Mouse (Mus musculus) embryonic stem cell, embryonic (primary cell): ENCODE data around the gene Rasa4.

Experiments used
- CTCF ChIA-PET, 4 experiments: fragments of 300-600 bp in 2 of 4; fragments of 350-600 bp in 2 of 4; sonication (Branson Sonifier 250); formaldehyde crosslinking; loops; one replicate each; lab custom pipeline; 2022; ENCODE audit warnings: inconsistent platforms in 2 of 4; lab: Charles Lee
- POLR2A ChIA-PET, 4 experiments: fragments of 300-600 bp in 2 of 4; fragments of 350-600 bp in 2 of 4; sonication (Branson Sonifier 250); formaldehyde crosslinking; loops; one replicate each; lab custom pipeline; 2022; ENCODE audit warnings: antibody characterized with exemption in 4 of 4, inconsistent platforms in 1 of 4; lab: Charles Lee

Rasa4 gene

DNA sequence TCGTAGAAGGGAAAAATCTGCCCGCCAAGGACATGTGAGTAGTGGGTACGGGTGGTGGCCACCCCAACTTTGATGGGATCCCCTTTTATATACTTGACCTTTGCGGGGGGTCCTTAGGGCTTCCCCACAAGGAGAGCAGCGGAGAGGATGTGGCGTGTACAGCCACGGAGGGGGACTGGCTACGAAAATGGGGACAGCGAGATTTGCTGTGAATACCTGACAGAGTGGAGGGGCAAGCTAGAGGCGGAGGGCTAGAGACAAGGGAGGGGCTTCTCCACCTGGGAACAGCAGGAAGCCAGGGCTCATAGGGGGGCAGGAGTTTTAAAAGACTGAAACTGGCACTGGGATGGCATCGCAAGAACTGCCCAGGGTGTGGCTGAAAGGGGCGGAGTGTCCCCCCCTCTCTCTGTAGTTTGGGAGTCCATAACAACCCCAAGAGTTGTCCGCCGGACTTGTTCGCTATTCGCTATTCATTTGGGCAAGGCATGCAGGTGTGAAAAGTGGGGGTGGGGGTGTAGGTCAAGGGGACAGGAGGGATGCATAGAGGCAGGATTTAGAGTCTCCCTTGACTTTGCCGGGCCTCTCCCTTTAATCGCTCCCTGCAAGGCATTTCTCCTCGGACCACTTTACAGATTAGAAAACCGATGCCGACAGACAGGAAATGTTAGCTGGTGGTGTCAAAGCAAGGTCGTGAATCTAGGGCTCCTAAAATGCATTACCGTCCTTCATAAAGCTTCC, 597 bp downstream of the Rasa4 start:
- POLR2A ChIA-PET = interaction anchor here in 3 of 4 experiments (0.5 to 2.8 kb wide), 27 partner anchors 10 to 1979 kb away, joined by 3 to 15 read pairs (median 3); partner anchors contain the start of genes Dtx2 (in 1 of the 3), Hspb1 (in 1 of the 3), Polr2j (in 1 of the 3) and Prkrip1 (in 1 of the 3)
- CTCF ChIA-PET = interaction anchor here in 3 of 4 experiments (0.6 to 1.8 kb wide), 21 partner anchors 8 to 675 kb away, joined by 3 to 11 read pairs (median 4); partner anchors contain the start of genes Dtx2 (in 1 of the 3) and Zp3 (in 1 of the 3)

DNA sequence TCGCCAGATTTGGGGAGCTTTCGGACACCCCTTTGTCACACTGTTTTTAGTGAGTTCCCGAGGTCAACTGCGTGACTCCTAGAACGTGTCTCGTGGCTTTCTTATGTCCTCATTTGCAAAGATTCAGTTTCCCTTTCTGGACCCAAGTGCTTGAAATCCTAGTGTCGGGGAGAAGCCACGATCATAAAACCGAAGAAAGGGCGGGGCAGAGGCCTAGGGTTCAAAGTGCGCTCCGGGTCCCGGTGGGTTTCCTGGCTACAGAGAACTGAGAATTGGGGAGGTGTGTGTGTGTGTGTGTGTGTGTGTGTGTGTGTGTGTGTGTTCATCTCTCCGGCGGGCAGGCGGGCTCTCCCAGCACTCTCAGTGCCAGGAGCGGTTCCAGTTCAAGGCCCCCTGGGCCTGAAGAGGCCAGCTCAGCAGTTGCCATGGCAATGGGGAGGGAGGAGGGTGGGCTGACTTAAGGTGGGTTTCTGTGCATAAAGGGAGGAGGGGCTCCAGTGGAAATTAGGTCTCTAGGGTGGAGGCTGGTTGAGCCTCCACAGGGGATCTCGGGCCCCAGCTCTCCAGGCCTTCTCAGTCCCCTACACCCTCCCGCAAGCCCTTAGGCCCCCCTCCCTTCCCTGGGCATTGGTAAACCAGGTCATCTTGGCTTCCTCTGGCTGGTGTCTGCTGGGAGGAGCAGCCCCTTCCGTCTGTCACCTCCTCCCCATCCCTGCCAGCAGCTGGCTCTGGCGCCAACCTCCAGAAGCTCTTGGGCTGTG, 1.4 kb downstream of the Rasa4 start:
- CTCF ChIA-PET = interaction anchor here (0.6 to 1.5 kb wide), 7 partner anchors 9 to 103 kb away, joined by 3 to 8 read pairs (median 3); no protein-coding TSS in a partner anchor
- POLR2A ChIA-PET = interaction anchor here in 3 of 4 experiments (0.5 to 2.8 kb wide), 10 partner anchors 9 to 1766 kb away, joined by 3 to 15 read pairs (median 4); partner anchors contain the start of genes Dtx2 (in 1 of the 3) and Prkrip1 (in 1 of the 3)

DNA sequence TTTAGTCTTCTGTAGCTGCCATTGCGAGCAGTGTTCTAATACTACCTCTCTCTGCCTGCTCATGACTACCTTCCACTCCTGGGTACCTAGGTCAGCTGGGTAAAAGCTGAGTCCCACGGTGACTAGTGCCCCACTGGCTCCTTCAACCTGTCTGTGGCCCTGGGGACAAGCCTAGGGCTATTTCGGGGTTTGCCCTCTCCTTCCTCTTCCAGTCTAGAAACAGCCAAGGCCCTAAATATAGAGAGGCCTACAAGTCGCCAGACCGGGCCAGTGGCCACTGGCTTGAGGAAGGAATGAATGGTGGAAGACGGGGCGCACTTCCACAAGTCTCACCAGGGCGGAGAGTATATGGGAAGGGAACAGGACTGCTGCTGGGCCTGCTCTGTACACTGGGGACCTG, 2.6 kb downstream of the Rasa4 start:
- ChIA-PET POLR2A (interaction anchor here in 3 of 4 experiments (0.5 to 1.9 kb wide), 5 partner anchors 10 to 150 kb away, joined by 4 to 7 read pairs (median 5); partner anchors contain the start of gene Dtx2 (in 1 of the 3)), CTCF (interaction anchor here in 2 of 4 experiments (0.5 to 0.9 kb wide), 2 partner anchors 20 kb away, joined by 3 to 6 read pairs; no protein-coding TSS in a partner anchor)

DNA sequence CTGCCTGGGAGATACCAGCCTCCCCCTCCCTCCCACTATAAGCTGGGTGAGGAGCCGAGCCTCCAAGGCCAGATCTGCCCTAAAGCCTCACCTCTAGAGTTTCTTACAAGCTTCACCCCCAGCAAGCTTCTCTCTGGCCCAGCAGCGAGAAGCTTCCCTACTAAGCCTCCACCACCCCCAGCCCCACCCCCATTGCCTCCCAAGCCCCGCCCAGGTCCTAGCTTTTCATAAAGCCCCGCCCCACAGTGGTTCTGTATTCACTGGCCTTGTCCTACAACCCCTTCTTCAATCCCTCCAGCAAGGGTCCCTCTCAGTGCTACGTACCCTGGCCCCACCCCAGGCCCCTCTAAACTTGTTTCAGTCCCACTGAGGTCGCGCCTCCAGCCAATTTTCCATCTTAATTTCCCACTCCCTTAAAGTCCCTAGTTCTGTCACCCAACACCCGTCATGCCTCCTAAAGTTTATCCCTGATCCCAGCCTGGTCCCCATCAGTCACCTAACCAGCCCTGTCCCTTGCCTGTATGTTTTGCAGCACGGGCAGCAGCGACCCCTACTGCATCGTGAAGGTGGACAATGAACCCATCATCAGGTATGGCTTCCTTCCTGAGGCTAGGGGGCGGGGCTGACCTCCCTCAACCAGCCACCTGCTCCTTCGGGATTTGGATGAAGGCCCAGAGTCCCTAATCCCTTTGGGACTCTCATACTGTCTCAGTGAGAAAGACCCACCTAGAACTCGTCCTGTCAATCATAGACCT, 5.3 kb downstream of the Rasa4 start:
- ChIA-PET CTCF (interaction anchor here (0.5 to 3.0 kb wide), 21 partner anchors 9 to 289 kb away, joined by 3 to 18 read pairs (median 4); no protein-coding TSS in a partner anchor), POLR2A (interaction anchor here in 2 of 4 experiments (0.5 to 1.5 kb wide), 8 partner anchors 11 to 831 kb away, joined by 3 to 5 read pairs (median 3); partner anchors contain the start of gene Dtx2 (in 1 of the 2))

DNA sequence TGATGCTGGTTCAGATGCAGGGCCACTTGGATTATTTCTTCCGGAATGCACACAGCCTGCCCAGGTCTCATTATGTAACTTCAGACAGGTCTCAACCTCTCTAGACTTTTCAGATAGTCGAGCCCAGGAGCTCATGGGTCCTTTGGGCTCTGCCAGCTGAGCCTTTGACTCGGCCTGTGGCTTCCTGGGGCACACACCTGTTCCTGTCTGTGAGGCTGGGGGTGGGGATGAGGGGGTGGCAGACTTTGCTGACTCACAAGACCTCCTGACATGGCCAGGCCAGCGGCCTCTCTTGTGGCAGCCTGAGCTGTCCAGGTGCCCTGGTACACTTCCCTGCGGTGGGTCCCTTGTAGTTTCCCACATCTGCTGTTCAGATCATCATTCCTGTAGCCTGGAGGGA, 8.2 kb downstream of the Rasa4 start:
- CTCF ChIA-PET = interaction anchor here in 3 of 4 experiments (0.5 to 2.1 kb wide), 7 partner anchors 8 to 622 kb away, joined by 3 to 7 read pairs (median 3); partner anchors contain the start of gene Rasa4 (in 1 of the 3)
- POLR2A ChIA-PET = interaction anchor here in 3 of 4 experiments (0.8 to 1.7 kb wide), 4 partner anchors 11 to 158 kb away, joined by 3 to 5 read pairs (median 4); partner anchors contain the start of gene Ywhag (in 1 of the 3)

DNA sequence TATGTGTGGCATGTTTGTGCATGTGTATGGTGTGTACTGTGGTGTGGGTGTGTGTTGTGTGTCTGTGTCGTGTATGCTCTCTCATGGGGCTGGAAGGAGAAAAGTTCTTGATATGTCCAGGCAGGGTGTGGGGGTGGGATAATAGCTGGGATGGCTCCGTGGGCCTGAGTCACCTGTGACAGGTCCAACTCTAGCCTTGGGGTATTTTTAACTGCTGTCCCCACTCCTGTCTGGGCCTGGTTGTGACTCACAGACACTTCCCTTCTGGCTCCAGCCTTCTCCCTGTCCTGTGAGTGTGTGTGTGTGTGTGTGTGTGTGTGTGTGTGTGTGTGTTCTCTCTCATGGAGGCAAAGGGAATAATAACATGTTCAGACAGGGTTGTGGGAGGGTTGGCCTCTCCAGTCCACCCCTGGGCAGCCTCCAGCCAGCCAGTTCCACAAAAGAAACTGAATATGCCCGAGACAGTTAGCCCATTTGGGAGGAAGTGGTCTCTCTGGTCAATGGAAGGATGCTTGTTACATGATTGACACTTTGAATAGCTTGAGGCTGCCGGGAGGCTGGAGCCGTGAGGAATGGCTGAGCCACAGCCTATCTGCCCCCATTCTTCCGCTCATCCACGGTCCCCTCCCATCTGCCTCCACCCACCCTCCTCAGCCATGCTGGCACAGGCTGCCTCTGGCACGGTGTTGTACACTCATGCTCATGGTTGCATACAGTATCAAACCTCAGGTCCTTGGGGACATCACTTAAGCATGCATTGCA, 10.7 kb downstream of the Rasa4 start:
- CTCF ChIA-PET = interaction anchor here in 2 of 4 experiments (0.7 to 2.0 kb wide), 3 partner anchors 87 to 193 kb away, joined by 3 to 5 read pairs (median 5); no protein-coding TSS in a partner anchor
- POLR2A ChIA-PET = interaction anchor here in 3 of 4 experiments (0.6 to 1.3 kb wide), 5 partner anchors 11 to 173 kb away, joined by 3 to 5 read pairs (median 3); partner anchors contain the start of gene Rasa4 (in 1 of the 3)

DNA sequence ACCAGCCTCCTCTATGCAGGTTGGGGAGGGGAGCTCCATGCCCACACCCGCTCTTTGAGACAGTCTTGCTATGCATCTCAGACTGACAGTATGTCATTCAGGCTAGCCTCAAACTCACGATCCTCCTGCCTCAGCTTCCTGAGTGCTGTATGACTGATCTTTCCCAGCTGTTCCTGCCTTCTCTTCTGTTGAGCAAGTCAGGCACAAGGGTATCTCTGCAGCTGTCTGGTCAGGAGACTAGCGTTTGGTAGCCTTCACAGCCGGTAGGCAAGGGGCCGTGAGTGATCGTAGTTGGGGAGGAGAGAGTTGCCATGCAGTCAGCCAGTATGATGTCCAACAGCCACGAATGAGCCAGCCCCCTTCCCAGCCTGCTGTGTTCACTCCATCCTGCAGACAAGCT, 11.4 kb downstream of the Rasa4 start:
- POLR2A ChIA-PET = interaction anchor here in 3 of 4 experiments (0.6 to 1.5 kb wide), 9 partner anchors 11 to 1656 kb away, joined by 3 to 5 read pairs (median 3); partner anchors contain the start of gene Rasa4 (in 1 of the 3)
- CTCF ChIA-PET = interaction anchor here in 2 of 4 experiments (0.6 to 2.0 kb wide), 5 partner anchors 9 to 194 kb away, joined by 3 to 5 read pairs (median 3); partner anchors contain the start of gene Rasa4 (in 1 of the 2)

DNA sequence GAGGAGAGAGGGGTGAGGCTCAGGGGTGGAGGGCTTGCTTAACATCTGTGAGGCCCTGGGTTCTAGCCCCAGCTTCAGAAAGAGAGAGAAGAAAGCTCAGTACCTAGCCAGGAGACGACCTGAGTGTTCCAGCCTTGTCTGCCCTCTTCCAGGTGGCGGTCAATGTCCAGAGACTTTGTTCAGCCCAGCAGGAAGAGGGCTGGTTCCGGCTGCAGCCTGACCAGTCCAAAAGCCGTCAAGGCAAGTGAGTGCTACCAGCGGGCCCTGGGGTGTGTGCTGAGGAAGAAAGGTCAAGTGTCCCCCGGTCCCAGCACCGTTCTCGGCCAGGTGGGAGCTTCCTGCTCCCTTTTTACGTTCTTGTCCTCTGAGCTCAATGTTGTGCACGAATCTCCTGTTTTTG, 14.8 kb downstream of the Rasa4 start:
- ChIA-PET POLR2A (interaction anchor here in 3 of 4 experiments (0.5 to 1.8 kb wide), 6 partner anchors 12 to 320 kb away, joined by 3 to 4 read pairs (median 4); partner anchors contain the start of genes Mdh2 (in 1 of the 3), Polr2j (in 1 of the 3) and Styxl1 (in 1 of the 3)), CTCF (interaction anchor here in 3 of 4 experiments (0.5 to 1.7 kb wide), 5 partner anchors 9 to 221 kb away, joined by 3 to 6 read pairs (median 4); partner anchors contain the start of gene Alkbh4 (in 1 of the 3))

DNA sequence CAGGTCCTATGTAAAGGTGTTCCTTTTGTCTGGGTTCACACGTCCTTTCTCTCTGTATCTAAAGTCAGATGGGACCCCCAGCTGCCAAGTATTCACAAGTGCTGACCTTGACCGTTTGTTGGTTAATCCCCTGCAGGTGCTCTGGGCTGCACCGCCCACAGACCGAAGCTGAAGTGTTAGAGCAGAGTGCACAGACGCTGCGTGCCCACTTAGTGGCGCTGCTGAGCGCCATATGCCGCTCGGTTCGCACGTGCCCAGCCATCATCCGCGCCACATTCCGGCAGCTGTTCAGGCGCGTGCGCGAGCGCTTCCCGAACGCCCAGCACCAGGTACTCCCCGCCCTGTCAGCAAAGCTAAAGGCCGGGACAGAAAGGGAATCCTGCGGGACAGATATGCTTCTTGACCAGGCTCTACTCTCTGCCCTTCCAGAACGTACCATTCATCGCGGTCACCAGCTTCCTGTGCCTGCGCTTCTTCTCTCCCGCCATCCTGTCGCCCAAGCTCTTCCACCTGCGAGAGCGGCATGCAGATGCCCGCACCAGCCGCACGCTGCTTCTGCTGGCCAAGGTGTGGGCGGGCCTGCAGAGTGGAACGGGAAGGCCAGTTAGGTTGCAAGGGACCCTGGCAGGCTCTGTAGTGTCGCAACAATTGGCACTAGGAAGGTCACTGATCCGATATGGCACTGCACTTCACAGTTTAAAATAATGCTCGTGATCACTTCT, 18.5 kb downstream of the Rasa4 start:
- CTCF ChIA-PET = interaction anchor here (0.5 to 5.5 kb wide), 54 partner anchors 10 to 1465 kb away, joined by 3 to 53 read pairs (median 4); partner anchors contain the start of genes Polr2j (in 2 of the 4), Rasa4 (in 2 of the 4), Dtx2 (in 1 of the 4) and Hspb1 (in 1 of the 4)
- POLR2A ChIA-PET = interaction anchor here (0.5 to 5.2 kb wide), 45 partner anchors 9 to 1684 kb away, joined by 3 to 39 read pairs (median 4); partner anchors contain the start of genes Polr2j (in 4 of the 4), Rasa4 (in 2 of the 4), Ywhag (in 2 of the 4) and Dtx2 (in 1 of the 4)

DNA sequence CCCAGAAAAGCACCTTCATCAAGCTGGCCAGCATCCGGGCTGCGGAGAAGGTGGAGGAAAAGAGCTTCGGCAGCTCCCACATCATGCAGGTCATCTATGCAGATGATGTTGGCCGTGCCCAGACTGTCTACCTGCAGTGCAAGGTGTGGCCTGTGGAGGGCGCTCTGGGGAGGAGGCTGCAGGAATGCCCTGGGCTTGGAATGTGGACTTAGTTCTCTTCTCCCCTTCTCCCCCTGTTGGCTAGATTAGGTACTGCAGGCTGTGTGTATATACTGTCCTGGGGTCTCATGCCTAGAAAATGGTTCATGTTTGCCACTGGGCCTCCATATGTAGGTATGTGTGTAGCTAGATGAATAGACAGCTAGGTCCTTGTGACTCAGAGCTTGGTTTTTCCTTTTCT, 20.8 kb downstream of the Rasa4 start:
- POLR2A ChIA-PET = interaction anchor here in 3 of 4 experiments (0.6 to 5.2 kb wide), 11 partner anchors 8 to 877 kb away, joined by 3 to 39 read pairs (median 5); partner anchors contain the start of genes Polr2j (in 1 of the 3) and Rasa4 (in 1 of the 3)

DNA sequence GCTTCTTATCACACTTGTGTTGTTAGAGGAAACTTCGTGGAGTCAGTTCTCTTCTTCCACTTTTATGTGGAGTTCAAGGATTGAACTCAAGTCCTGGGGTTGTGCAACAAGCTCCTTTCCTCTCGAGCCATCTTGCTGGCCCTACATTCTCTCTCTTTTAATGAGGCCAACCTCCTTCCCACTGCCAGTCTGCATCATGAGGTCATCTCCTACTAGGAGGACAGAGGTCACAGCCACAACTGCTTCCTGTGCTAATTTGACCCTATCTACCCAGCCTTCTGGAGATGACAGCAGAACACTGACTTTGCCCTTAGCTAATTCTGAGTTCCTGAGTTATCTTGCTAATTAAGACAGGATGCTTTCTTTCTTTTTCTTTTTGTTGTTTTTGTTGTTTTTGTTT, 24.8 kb downstream of the Rasa4 start:
- CTCF ChIA-PET = interaction anchor here in 1 of 4 experiments (1.0 kb wide), 1 partner anchor 253 kb away, joined by 3 read pairs; no protein-coding TSS in a partner anchor
- POLR2A ChIA-PET = interaction anchor here in 1 of 4 experiments (0.6 kb wide), 1 partner anchor 13 kb away, joined by 3 read pairs; no protein-coding TSS in a partner anchor

More for the DNA sequence above, 20.8 kb downstream of the Rasa4 start:
- CTCF ChIA-PET = interaction anchor here in 3 of 4 experiments (0.6 to 5.5 kb wide), 11 partner anchors 9 to 1164 kb away, joined by 3 to 53 read pairs (median 4); partner anchors contain the start of genes Polr2j (in 2 of the 3) and Rasa4 (in 1 of the 3)

DNA sequence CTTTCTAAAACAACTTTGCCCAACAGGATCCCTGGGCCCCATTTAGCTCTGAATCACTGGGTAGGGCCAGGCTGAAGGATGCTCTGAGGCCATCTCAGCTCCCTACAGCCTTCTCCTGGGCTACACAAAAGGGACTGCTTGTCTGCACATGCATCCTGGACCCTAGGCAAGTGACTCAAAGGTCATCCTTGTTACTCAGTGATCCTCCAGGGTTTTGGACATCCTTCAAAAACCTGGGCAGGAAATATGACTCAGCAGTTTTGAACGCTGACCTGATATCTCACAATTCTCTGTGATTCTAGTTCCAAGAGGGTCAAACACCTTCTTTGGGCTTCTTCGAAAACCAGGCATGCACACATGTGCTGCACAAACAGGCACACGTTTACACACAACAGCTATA, 25.3 kb downstream of the Rasa4 start:
- ChIA-PET POLR2A (no interaction called here), CTCF (no interaction called here)

DNA sequence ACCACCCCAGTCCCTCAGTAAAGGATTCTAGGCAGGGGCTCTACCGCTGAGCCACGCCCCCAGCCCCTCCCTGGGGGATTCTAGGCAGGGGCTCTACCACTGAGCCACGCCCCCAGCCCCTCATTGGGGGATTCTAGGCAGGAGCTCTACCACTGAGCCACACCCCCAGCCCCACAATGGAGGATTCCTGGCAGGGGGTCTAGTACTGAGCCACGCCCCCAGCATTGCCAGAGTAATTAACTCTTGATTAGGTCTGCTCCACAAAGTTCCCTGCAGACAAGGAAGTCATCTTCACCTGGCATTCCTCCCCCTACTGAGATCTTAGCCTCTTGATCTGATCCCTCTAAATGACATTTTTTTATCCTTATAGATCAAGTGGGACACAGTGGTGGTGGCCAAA, 29.8 kb downstream of the Rasa4 start:
- CTCF ChIA-PET = interaction anchor here (0.5 to 2.9 kb wide), 5 partner anchors 9 to 34 kb away, joined by 3 to 15 read pairs (median 4); no protein-coding TSS in a partner anchor
- POLR2A ChIA-PET = interaction anchor here in 2 of 4 experiments (0.7 to 4.7 kb wide), 6 partner anchors 10 to 559 kb away, joined by 3 to 39 read pairs (median 4); no protein-coding TSS in a partner anchor
